Mouse (Mus musculus): ENCODE data around the gene Hbp1.

DNA sequence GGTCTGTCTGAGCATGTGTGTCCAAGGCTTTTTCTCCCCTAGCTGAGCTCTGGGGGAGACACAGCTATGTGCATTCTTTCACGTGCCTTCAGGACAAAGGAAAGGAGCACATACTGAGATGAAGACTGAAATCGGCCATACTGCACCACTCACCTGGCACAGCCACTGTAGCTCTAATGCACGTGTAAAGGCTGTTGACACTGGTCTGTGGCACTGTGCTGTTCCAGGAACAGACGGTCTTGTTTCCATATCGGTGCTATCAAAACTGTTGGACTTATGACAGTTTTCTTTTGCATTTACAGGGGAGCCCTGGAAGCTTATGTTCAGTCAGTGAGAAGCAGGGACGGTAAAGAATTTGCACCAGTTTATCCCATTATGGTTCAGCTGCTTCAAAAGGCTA lies 25.0 kb downstream of the Hbp1 start:
- TF ChIP-seq CTCF (IDR thresholded peaks at IDR 0.05; ENCODE audit: extremely low read depth, insufficient read depth, insufficient read length, insufficient replicate concordance) (no peak), POLR2A (IDR thresholded peaks at IDR 0.05; ENCODE audit: low read depth, low read length) (no peak)

Data from spleen, adult 2 months (tissue).